Mouse (Mus musculus) heart, postnatal 25 days (tissue): Measurements from ENCODE around the gene Spata13. TPM values are rescaled to one million over a fixed set of nuclear protein-coding genes. Genes with fewer than 3 reads are reported as not detected.

Experiments
- DNase-seq: peaks from one replicate; pipeline ENCODE4 v3.0.0; 2022; ENCODE audit warnings: low spot score
- intact Hi-C: fragments of 180-260 bp; cut with DNase I; formaldehyde crosslinking; loops from one replicate; pipeline ENCODE4 v1.15.1; 2025
- total RNA-seq, 2 experiments: library from RNA; stranded (reverse); gene quantifications; 2 replicates each; pipeline ENCODE4 v1.2.3; 2021

The Spata13 gene
- total RNA-seq, 2 experiments from 2014 or later = 17.3 to 18.2 TPM

GRCm38 (mm10) chr14:60739155-60739554 is 105.4 kb downstream of the Spata13 start:
- intact Hi-C loops = no loop called here
- DNase-seq = no peak

DNA sequence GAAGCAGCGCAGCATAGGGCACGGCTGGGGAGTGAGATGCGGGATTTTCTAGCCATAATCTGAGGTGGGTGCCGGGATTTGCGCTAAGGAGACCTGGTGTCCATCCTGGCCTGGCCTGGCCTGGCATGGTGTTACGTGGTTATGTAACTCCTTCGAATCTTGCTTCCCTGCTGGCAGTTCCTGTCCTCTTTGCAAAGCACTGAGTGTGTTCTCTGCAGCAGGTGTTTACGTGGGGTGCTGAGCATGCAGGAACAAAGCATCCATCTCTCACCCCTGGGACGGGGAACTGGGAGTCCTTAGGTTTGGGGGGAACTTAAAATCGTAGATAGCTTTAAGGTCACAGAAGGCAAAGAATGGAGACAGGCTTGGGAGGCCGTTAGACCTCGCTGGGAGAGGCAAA is 105.8 kb downstream of the Spata13 start:
- intact Hi-C loops = no loop called here
- no peak for DNase-seq

GRCm38 (mm10) chr14:60740507-60740906 is 106.7 kb downstream of the Spata13 start:
- no peak for DNase-seq
- intact Hi-C loops = no loop called here

GRCm38 (mm10) chr14:60741033-60741432 is 107.2 kb downstream of the Spata13 start:
- no peak for DNase-seq
- intact Hi-C loops = no loop called here

DNA sequence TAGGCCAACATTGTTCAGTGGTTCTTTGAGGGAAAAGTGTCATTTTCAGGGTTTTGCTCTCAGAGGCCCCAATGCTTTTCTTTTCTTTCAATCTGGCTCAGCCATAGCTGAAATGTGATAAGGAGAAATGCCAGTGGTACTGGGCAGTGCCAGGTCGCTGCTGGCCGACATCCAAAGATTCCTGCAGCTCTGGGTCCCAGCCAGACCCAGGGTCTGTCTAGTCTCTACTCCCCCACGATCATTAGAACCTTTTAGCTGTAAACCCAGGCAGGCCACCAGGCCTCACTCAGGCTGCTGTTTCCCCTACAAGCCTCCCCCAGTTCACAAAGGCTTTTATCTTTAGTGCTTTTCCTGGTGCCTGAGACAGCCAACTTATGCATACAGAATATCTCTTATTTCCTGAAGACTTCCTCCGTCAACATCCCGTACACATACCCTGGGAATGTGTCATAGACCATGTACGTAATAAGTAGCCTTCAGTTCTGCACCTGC is 107.7 kb downstream of the Spata13 start:
- DNase-seq = peak; percentile 22
- intact Hi-C loops = no loop called here

DNA sequence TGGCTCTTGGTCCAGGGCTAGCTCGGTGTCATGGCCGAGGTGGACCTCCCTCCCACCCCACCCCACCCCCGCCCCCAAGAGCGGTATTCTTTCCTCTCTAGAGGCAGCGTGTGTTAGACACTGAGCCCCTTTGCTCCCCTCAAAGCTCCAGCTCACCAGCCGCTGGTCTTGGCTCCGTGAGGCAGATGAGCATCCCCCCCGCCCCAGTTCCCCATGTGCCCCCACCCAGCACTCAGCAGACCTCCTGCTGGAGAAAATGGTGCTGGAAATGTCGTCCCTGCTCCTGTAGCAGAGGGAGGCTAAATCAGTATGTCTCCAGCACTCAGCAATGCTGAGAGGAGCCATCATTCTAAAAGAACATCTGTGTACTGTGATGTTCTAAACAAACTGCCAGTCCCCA is 109.9 kb downstream of the Spata13 start:
- intact Hi-C loops = no loop called here
- DNase-seq = no peak

GRCm38 (mm10) chr14:60745201-60745600 is 111.4 kb downstream of the Spata13 start:
- intact Hi-C loops = no loop called here
- no peak for DNase-seq

GRCm38 (mm10) chr14:60746141-60746540 is 112.3 kb downstream of the Spata13 start:
- no peak for DNase-seq
- intact Hi-C loops = no loop called here

DNA sequence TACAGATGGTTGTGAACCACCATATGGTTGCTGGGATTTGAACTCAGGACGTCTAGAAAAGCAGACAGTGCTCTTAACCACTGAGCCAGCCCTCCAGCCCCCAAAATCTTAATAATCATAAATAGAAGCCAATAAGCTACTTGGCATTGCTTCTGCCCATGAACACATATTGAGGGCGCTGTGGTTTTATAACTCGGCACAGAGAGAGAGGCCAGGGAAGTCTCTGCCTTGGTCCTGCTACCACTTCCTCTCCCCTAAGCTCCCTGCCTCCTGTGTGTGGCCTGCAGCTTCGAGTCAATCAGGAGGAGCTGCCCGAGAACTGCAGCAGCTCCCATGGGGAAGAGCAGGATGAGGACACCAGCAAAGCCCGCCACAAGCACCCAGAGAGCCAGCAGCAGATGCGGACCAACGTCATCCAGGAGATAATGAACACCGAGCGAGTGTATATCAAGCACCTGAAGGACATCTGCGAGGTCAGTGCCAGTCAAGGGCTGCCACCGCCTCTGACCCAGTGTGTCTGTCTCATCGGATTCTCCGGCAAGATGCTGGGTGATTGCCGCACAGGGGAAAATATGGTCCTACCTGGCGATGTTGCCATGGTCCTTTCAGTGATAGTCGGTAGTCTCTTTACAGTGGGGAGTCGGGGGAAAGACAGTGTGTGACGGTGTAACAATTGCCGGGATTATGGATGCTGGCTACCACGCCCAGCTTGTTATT is 113.5 kb downstream of the Spata13 start:
- intact Hi-C loops = no loop called here

GRCm38 (mm10) chr14:60749880-60750279 is 116.1 kb downstream of the Spata13 start:
- intact Hi-C loops = no loop called here
- no peak for DNase-seq

More for the DNA sequence above, 113.5 kb downstream of the Spata13 start:
- no peak for DNase-seq

GRCm38 (mm10) chr14:60751581-60751980 is 117.8 kb downstream of the Spata13 start:
- intact Hi-C loops = no loop called here
- DNase-seq = no peak

DNA sequence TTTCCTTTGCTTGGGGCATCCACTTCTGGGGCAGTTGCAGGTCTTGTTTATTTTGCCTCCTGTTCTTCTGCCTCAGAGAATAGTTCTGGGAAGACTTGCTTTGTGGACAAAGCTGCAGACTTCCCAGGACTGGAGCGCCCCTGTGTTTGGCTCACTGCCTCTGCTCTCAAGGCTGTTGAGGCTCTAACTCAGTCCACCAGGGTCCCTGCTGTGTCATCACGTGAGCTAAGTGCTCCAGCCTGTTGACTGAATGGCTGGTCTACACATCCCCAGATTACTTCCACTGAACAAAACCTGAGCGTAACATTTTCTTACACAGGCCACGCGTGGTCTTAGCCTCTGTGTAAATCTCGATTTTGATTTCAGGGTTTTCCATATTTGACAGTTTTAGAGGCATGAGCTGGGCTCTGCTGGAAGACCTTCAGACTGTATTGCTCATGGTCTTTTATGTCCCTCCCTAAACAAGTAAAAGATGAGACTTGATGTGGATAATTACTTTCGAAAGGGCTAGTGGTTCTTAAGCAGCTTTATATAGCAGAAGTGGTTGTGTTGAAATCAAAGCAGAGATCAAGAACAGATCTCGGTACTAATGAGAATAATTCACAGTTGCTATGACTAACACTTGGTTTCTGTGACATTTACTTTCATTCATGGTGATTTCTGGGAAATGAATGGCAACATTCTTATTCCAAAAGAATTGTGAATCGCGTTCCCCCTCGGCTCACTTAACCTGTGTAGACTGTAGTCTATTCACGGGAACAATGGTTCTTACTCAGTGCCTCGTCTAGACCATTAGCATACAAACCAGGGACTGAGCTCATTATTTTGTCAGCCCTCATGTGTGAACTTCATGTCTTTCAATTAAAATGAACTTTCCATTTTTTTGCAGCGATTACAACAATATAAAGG is 119.3 kb downstream of the Spata13 start:
- no peak for DNase-seq
- intact Hi-C loops = no loop called here

GRCm38 (mm10) chr14:60753801-60754126 is 120.0 kb downstream of the Spata13 start:
- DNase-seq = no peak

DNA sequence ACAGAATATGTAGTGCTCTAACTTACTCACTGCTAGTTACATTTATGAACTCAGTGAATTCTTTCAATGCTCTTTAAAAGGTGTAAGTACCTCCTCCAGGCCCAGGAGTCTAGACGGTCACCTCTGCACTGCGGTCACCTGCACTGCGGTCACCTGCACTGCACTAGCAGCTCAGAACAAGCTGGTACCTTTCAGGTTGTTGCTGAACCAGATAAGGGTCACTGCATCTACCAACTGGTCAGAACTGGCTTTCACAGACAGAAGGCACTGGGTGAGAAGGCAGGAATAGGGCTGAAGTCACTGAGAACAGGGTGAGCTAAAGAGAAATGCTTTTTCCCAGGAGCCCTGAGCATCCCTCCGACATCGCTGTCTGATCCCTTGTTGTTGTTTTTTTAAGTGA is 120.9 kb downstream of the Spata13 start:
- no peak for DNase-seq
- intact Hi-C loops = no loop called here

More at GRCm38 (mm10) chr14:60753801-60754126, 120.0 kb downstream of the Spata13 start:
- intact Hi-C loops = no loop called here

DNA sequence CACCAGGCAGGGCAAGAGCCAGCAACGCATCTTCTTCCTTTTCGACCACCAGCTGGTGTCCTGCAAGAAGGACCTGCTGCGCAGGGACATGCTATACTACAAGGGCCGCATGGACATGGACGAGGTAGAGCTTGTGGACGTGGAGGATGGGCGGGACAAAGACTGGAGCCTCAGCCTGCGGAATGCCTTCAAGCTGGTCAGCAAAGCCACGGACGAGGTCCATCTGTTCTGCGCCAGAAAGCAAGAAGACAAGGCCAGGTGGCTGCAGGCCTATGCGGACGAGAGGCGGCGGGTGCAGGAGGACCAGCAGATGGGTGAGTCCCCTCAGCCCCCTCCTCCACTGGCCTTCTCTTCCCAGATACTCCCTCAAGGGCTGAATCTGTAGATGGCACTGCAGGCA is 122.5 kb downstream of the Spata13 start:
- intact Hi-C loops = no loop called here
- DNase-seq = no peak

- intact Hi-C loops = no loop called here
- DNase-seq = no peak
Measured at GRCm38 (mm10) chr14:60757265-60757664, 123.5 kb downstream of the Spata13 start.

DNA sequence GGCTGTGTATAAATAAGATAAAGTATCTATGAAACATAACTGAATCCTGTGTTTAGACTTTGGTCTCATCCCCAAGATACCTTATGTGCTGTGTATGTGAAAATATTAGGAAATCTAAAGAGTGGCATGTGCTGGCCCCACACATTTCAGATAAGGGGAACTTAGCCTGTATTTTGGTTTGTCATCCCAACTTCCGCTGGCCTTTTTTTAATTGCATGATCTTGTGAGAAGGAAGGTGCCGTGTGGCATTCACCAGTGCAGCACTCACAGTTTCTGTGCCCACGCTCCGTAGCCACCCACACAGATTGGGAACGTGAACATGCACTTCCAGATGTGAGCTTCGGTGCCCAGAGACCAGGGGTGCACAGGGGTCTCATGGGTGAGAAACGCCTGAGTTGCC is 123.9 kb downstream of the Spata13 start:
- intact Hi-C loops = no loop called here
- DNase-seq = no peak

DNA sequence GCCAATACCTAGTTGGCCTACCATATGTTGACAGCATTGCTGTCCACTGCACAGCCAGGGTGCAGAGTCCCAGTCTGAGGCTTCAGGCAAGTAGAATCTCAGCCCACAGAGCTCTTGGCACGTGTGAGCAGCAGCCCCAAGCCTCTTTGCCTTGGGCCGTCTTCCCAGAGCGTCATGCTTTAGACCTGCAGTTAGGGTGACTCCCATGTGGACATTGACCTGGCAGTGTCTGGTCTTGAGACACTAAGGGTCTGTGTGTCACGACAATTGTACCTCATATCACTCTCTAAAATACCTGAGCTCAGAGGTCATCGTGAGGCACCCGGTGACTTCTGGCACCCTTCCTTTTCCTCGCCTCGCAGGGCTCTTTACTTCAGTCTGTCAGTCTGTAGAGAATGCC is 125.3 kb downstream of the Spata13 start:
- DNase-seq = no peak

DNA sequence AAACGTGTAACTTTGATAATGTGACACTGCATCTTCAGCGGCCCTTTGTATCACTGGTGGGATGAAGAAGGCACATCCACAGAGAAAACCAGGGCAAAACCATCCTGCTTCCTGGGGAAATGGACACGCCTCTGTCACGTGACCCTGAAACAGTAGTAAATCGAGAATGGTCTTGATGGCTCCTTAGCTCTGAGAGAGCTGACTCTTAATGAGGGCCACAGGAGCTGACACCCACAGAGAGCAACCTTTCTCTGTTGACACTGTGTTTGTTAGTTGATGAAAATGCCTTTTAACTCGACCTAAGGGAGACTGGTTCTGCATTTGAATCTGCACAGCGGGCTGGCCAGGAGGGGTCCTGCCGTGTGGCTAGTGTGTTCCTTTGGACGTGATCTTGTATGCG is 128.0 kb downstream of the Spata13 start:
- DNase-seq = no peak
- intact Hi-C loops = no loop called here

More for the DNA sequence above, 125.3 kb downstream of the Spata13 start:
- intact Hi-C loops = no loop called here

- intact Hi-C loops = no loop called here
- no peak for DNase-seq
Measured at GRCm38 (mm10) chr14:60762754-60763153, 129.0 kb downstream of the Spata13 start.

- intact Hi-C loops = no loop called here
Measured at GRCm38 (mm10) chr14:60763746-60764145, 129.9 kb downstream of the Spata13 start.

More at GRCm38 (mm10) chr14:60763746-60764145, 129.9 kb downstream of the Spata13 start:
- no peak for DNase-seq
